Mouse (Mus musculus) inflammation-experienced regulatory T-cells (primary cell): ENCODE results near the gene Lamc1. TPM values are rescaled to one million over a fixed set of nuclear protein-coding genes. Genes with fewer than 3 reads are reported as not detected.

ENCODE experiments used
- polyA plus RNA-seq, 2 experiments: library from polyadenylated mRNA; unstranded; fragments of 100-300 nt; shearing (Covaris generic); gene quantifications; one replicate each; pipeline ENCODE4 v1.2.1; 2017

The Lamc1 gene
- polyA plus RNA-seq = 10 to 100 TPM in 1 of 2 experiments, 1 to 10 TPM in 1; 6.2 to 18.0 TPM

GRCm38 (mm10) chr1:153332444-153333295 is at the start of gene Lamc1:
Gene Lamc1 (minus strand): TSS chr1:153332786.

GRCm38 (mm10) chr1:153185828-153186803 is 146.5 kb downstream of the Lamc1 start, which contains the start of gene Lamc2:
Gene Lamc2 (minus strand): TSS chr1:153186447.

Other genes starting within 250 kb of the Lamc1 start
- 1 to 10 TPM in 1 of 2 experiments, under 1 TPM in 1; 0.49 to 4.8 TPM for gene Lamc2, start 146.3 kb downstream of the Lamc1 start, polyA plus RNA-seq
- 1 to 10 TPM in 1 of 2 experiments, under 1 TPM in 1; 0.24 to 1.9 TPM for gene Shcbp1l, start 92.4 kb upstream of the Lamc1 start, polyA plus RNA-seq
- 10 to 100 TPM; 35.4 to 37.4 TPM for gene Dhx9, start 154.9 kb upstream of the Lamc1 start, polyA plus RNA-seq
- gene Npl, start 217.3 kb upstream of the Lamc1 start, polyA plus RNA-seq = under 1 TPM in 1 of 2 experiments, not detected in 1; 0.45 TPM